Mouse (Mus musculus) G1E (cell line): ENCODE measurements around the gene Il20rb. TPM values are rescaled to one million over a fixed set of nuclear protein-coding genes. Genes with fewer than 3 reads are reported as not detected.

Experiments used
- ATAC-seq: 2 replicates; pipeline ENCODE4 v1.8.0; 2016; ENCODE audit warnings: mild to moderate bottlenecking; ENCODE audit not compliant: insufficient number of reproducible peaks, poor library complexity, low FRiP score, severe bottlenecking; ENCODE audit errors: extremely low read depth
- DNase-seq: peaks from one replicate; pipeline ENCODE4 v3.0.0; 2012; ENCODE audit warnings: low spot score
- H3K27me3 ChIP-seq: 2 replicates; pipeline ENCODE4 v1.6.1; 2012; ENCODE audit warnings: mild to moderate bottlenecking, low read length, inconsistent platforms; ENCODE audit not compliant: insufficient read depth
- H3K36me3 ChIP-seq: replicated peaks from 2 replicates; pipeline ENCODE3; 2012; ENCODE audit warnings: mild to moderate bottlenecking, inconsistent platforms
- H3K4me1 ChIP-seq: 2 replicates; pipeline ENCODE4 v1.6.1; 2012; ENCODE audit warnings: low read depth, low read length, inconsistent platforms, mixed read lengths; ENCODE audit not compliant: insufficient read depth
- H3K4me3 ChIP-seq: 2 replicates; pipeline ENCODE4 v1.5.1; 2012; ENCODE audit warnings: low read depth, mild to moderate bottlenecking, inconsistent platforms, low read length, moderate library complexity, mixed read lengths
- H3K9me3 ChIP-seq: replicated peaks from 2 replicates; pipeline ENCODE4 v1.6.1; 2012; ENCODE audit warnings: inconsistent platforms
- CTCF ChIP-seq: IDR thresholded peaks from 2 replicates; pipeline ENCODE4 v1.5.1; 2012; ENCODE audit warnings: low read depth, low read length, inconsistent platforms, mixed read lengths
- GATA1 ChIP-seq: IDR thresholded peaks from 2 replicates; pipeline ENCODE4 v1.6.1; 2012; ENCODE audit warnings: borderline replicate concordance, low read length, inconsistent platforms, mixed read lengths
- GATA2 ChIP-seq: IDR thresholded peaks from 2 replicates; pipeline ENCODE4 v1.6.1; 2012; ENCODE audit warnings: low read depth, low read length, inconsistent platforms, borderline replicate concordance
- POLR2AphosphoS5 ChIP-seq: IDR thresholded peaks from 2 replicates; pipeline ENCODE4 v1.6.1; 2012; ENCODE audit warnings: low read depth, low read length, inconsistent platforms; ENCODE audit not compliant: insufficient replicate concordance
- TAL1 ChIP-seq: conservative IDR thresholded peaks from 2 replicates; pipeline ENCODE4 v1.6.1; 2012; ENCODE audit warnings: low read depth, low read length, inconsistent platforms, mixed read lengths
- polyA plus RNA-seq: library from polyadenylated mRNA; stranded (reverse); fragments of >175 nt; gene quantifications from 2 replicates; pipeline ENCODE4 v1.2.3, GENCODE M21; 2012
- total RNA-seq, 2 experiments: library from RNA; stranded (forward) in 1 of 2; stranded (reverse) in 1 of 2; fragments of 200-1000 nt in 1 of 2; fragments of >200 nt in 1 of 2; fragmentation: Nextera tagmentation in 1 of 2; gene quantifications; 2 replicates each; pipeline ENCODE4 v1.2.3; 2014 to 2017

Il20rb gene
- total and polyA plus RNA-seq, 3 experiments: 0.20 to 1.1 (median 0.71) TPM

- no peak for DNase-seq
These were observed 24.5 kb downstream of the Il20rb start for GRCm38 (mm10) chr9:100462098-100462497.

GRCm38 (mm10) chr9:100461671-100462070, 24.9 kb downstream of the Il20rb start:
- ATAC-seq (no peak), DNase-seq (no peak)
- peaks cover 67% of the 10 kb centered on the region for H3K36me3 ChIP-seq
- H3K27me3 ChIP-seq: no peaks in the 10 kb centered on the region
- H3K4me1 ChIP-seq: no peaks in the 10 kb centered on the region
- TF ChIP-seq GATA1: no peak
- TF ChIP-seq TAL1: no peak
- no peak for TF ChIP-seq POLR2AphosphoS5
- TF ChIP-seq GATA2: no peak
- no peak for TF ChIP-seq CTCF
- no peak overlapping the region for H3K4me3 ChIP-seq
- H3K9me3 ChIP-seq: no peaks in the 10 kb centered on the region

More at GRCm38 (mm10) chr9:100462098-100462497, 24.5 kb downstream of the Il20rb start:
- peaks cover 71% of the 10 kb centered on the region for H3K36me3 ChIP-seq
- no peaks in the 10 kb centered on the region for H3K9me3 ChIP-seq
- TF ChIP-seq GATA1 (no peak), GATA2 (no peak), CTCF (no peak), TAL1 (no peak), POLR2AphosphoS5 (no peak)
- ATAC-seq: no peak
- no peaks in the 10 kb centered on the region for H3K4me1 ChIP-seq
- H3K4me3 ChIP-seq: no peak overlapping the region
- no peaks in the 10 kb centered on the region for H3K27me3 ChIP-seq

GRCm38 (mm10) chr9:100460203-100460602, 26.4 kb downstream of the Il20rb start:
- no peaks in the 10 kb centered on the region for H3K27me3 ChIP-seq
- DNase-seq (no peak), ATAC-seq (no peak)
- no peak overlapping the region for H3K4me3 ChIP-seq
- no peak for TF ChIP-seq CTCF
- TF ChIP-seq GATA2: no peak
- TF ChIP-seq POLR2AphosphoS5: no peak
- TF ChIP-seq GATA1: no peak
- TF ChIP-seq TAL1: no peak
- H3K36me3 ChIP-seq: peaks cover 53% of the 10 kb centered on the region
- H3K9me3 ChIP-seq: no peaks in the 10 kb centered on the region
- no peaks in the 10 kb centered on the region for H3K4me1 ChIP-seq

- Histone ChIP-seq H3K9me3 (no peaks in the 10 kb centered on the region), H3K36me3 (peaks cover 49% of the 10 kb centered on the region), H3K4me3 (no peak overlapping the region), H3K4me1 (peaks cover 13% of the 10 kb centered on the region), H3K27me3 (no peaks in the 10 kb centered on the region)
- TF ChIP-seq GATA2 (no peak), CTCF (no peak), GATA1 (no peak), TAL1 (no peak), POLR2AphosphoS5 (no peak)
- DNase-seq (no peak), ATAC-seq (no peak)
These were observed 28.5 kb downstream of the Il20rb start for GRCm38 (mm10) chr9:100457971-100458681.

- peak overlapping the region; percentile 67 for H3K4me3 ChIP-seq
- peaks cover 20% of the 10 kb centered on the region for H3K36me3 ChIP-seq
- TF ChIP-seq CTCF (no peak), TAL1 (no peak), POLR2AphosphoS5 (no peak), GATA2 (no peak), GATA1 (no peak)
- H3K4me1 ChIP-seq: peaks cover 19% of the 10 kb centered on the region
- ATAC-seq (no peak), DNase-seq (no peak)
- H3K9me3 ChIP-seq: no peaks in the 10 kb centered on the region
- no peaks in the 10 kb centered on the region for H3K27me3 ChIP-seq
These were observed 32.0 kb downstream of the Il20rb start for GRCm38 (mm10) chr9:100454664-100454993.

GRCm38 (mm10) chr9:100453944-100454663, 32.5 kb downstream of the Il20rb start:
- Histone ChIP-seq H3K9me3 (no peaks in the 10 kb centered on the region), H3K36me3 (peaks cover 17% of the 10 kb centered on the region), H3K27me3 (no peaks in the 10 kb centered on the region), H3K4me3 (peak overlapping the region; percentile 67), H3K4me1 (peaks cover 19% of the 10 kb centered on the region)
- DNase-seq: peak; percentile 47
- TF ChIP-seq TAL1 (no peak), CTCF (no peak), GATA1 (no peak), POLR2AphosphoS5 (no peak), GATA2 (no peak)
- peak; percentile 48; the same call in 1 of the 2 replicates for ATAC-seq
